Mouse (Mus musculus): ENCODE data around the gene Ppp6r2.

Gene Ppp6r2

DNA sequence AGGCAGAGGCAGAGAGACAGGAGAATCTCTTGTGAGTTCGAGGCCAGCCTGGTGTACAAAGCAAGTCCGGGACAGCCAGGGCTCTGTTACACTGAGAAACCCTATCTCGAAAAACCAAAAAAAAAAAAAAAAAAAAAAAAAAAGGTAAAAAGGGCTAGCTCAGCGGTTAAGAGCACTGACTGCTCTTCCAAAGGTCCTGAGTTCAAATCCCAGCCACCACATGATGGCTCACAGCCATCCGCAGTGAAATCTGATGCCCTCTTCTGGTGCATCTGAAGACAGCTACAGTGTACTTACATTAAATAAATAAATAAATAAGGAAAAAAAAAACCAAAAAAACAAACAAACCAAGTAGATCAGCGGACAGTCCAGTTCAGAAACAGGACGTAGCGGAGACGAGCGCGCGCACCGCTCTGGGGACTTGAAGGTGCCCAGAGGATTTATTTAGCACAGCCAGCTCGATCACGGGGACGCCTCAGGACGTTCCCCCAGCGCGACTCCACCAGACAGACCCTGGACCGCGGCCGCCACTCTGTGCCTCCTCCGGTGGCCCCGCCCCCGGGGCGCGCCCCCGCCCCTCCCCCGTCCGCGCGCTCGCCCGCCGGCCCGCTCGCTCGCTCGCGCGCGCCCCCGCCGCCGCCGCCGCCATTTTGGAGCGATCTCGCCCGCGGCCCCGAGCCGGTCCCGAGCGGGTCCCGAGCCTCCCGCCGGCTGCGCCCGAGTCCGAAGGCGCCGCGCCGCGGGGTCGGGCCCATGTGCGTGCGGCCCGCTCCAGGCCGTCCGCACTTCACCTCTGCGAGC, at the start of gene Ppp6r2:
Ppp6r2 (plus strand) TSS at position 639 of the 801 bp plus-strand sequence.
- in situ Hi-C loops (cut with MboI, MseI), result no loop called here

GRCm38 (mm10) chr15:89165478-89165877, 45.9 kb upstream of the Ppp6r2 start:
- in situ Hi-C loops (cut with MboI, MseI), result loop anchor here (25.0 kb wide), 1 partner anchor 822 kb away; no protein-coding TSS in a partner anchor

- in situ Hi-C loops (cut with MboI, MseI), result loop anchor here (25.0 kb wide), 1 partner anchor 818 kb away; no protein-coding TSS in a partner anchor
These were observed 42.4 kb upstream of the Ppp6r2 start for GRCm38 (mm10) chr15:89168922-89169321.

- in situ Hi-C loops (cut with MboI, MseI), result loop anchor here (25.0 kb wide), 1 partner anchor 818 kb away; no protein-coding TSS in a partner anchor
These were observed 41.9 kb upstream of the Ppp6r2 start for GRCm38 (mm10) chr15:89169431-89169830.

- in situ Hi-C loops (cut with MboI, MseI), result loop anchor here (25.0 kb wide), 1 partner anchor 817 kb away; no protein-coding TSS in a partner anchor
These were observed 41.3 kb upstream of the Ppp6r2 start for GRCm38 (mm10) chr15:89170102-89170501.

GRCm38 (mm10) chr15:89171526-89172051, 39.8 kb upstream of the Ppp6r2 start:
- in situ Hi-C loops (cut with MboI, MseI), result loop anchor here (25.0 kb wide), 1 partner anchor 816 kb away; no protein-coding TSS in a partner anchor

DNA sequence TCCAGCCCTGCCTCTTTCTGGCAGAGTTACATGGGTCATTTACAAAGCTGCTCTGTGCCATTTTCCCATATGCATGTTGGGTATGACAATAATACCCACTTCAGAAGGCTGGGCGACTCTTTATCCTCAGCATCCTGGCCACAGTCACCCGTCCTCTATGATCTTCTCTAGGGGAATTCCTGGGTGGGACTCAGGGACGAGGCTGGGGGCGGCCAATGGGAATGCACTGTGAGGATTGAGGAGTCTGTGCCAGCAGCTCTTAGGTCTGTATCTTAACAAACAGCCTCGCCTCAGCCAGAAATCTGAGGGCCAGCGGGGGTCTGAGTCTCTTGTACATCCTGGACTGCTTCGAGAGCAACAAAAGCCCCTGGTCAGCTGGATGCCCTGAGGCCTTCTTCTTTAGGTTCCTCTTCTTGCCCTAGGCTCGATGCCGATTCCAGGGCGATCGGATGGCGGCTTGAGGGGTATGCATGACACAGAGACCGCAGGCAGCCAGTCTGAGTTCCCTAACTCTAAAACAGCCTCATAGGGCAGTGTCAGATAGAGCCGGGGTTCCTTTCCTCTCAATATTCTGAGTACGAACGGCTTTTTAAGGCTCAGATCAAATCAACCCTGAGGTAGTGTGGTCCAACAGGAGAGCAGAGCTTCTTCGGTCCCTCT, 38.9 kb upstream of the Ppp6r2 start:
- in situ Hi-C loops (cut with MboI, MseI), result loop anchor here (25.0 kb wide), 1 partner anchor 815 kb away; no protein-coding TSS in a partner anchor

GRCm38 (mm10) chr15:89173024-89173905, 38.1 kb upstream of the Ppp6r2 start:
- in situ Hi-C loops (cut with MboI, MseI), result loop anchor here (25.0 kb wide), 1 partner anchor 814 kb away; no protein-coding TSS in a partner anchor

- in situ Hi-C loops (cut with MboI, MseI), result loop anchor here (25.0 kb wide), 1 partner anchor 813 kb away; no protein-coding TSS in a partner anchor
These were observed 37.5 kb upstream of the Ppp6r2 start for GRCm38 (mm10) chr15:89173906-89174214.

DNA sequence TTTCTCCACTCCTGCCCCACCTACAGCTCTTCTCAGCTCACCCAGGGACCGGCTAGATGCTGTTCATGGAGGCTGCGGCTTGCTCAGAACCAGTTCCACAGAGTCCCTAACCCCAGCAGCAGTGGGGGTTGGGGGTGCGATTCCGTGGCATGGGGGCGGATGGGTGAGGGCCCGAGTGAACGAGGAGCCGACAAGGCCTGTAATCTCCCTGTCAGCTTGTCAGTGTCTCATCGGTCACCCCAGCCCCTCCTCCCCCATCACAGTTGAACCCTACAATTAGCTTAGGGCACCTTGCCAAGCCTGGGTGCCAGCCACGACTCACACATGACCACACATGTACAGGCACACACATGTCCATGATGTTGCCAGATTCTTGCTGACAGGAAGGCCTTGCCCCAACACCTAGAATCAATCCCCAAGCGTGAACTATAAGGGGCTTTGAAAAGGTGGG, 36.4 kb upstream of the Ppp6r2 start:
- in situ Hi-C loops (cut with MboI, MseI), result loop anchor here (25.0 kb wide), 1 partner anchor 812 kb away; no protein-coding TSS in a partner anchor

- in situ Hi-C loops (cut with MboI, MseI), result no loop called here
These were observed 35.8 kb upstream of the Ppp6r2 start for GRCm38 (mm10) chr15:89175411-89176155.

DNA sequence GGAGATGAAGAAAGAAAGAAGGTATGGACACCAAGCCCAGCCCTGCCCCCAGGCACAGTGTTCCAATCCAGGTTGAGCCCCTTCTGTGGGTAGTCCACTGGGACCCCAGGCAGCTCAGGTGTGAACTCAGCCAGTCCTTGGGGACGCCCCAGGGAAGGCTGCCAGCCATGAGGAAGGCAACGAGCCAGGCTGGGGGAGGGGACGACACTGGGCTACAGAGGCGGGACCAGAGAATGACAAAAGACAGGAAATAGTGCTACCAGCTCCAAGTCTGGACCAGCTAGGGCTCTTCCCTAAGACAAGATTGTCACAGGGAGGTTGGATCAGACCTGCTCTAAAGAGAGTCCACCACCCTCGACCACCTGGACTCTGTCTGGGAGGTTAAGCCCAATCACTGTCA, 34.2 kb upstream of the Ppp6r2 start:
- in situ Hi-C loops (cut with MboI, MseI), result no loop called here

- in situ Hi-C loops (cut with MboI, MseI), result no loop called here
These were observed 33.6 kb upstream of the Ppp6r2 start for GRCm38 (mm10) chr15:89177576-89178259.

DNA sequence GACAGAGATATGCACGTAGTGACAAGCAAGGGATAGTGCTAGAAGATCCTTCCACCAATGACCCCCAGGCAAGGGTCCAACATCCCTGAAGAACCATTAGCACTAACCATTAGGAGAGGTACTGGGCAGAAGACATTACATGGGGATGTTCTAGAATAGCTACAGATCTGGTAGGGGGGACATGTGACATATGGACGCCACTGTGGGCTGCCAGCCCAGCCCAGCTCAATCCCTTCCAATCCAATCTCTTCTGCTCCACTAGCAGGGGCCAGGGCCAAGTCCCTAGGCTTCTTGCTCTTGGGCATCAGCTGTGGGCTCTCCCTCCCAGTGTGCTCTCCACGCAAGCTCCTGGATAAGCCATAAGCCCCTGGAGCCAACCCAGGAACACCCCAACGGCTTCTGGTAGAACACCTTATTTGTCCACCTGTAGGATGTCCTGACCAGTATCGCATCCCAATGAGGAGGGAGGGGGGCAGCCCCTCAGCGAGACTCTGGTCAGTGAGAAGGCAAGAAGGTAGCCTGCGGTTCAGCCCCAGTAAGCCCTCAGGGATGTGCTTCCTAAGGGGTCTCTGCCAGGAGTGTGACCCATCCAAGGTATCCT, 33.0 kb upstream of the Ppp6r2 start:
- in situ Hi-C loops (cut with MboI, MseI), result no loop called here

DNA sequence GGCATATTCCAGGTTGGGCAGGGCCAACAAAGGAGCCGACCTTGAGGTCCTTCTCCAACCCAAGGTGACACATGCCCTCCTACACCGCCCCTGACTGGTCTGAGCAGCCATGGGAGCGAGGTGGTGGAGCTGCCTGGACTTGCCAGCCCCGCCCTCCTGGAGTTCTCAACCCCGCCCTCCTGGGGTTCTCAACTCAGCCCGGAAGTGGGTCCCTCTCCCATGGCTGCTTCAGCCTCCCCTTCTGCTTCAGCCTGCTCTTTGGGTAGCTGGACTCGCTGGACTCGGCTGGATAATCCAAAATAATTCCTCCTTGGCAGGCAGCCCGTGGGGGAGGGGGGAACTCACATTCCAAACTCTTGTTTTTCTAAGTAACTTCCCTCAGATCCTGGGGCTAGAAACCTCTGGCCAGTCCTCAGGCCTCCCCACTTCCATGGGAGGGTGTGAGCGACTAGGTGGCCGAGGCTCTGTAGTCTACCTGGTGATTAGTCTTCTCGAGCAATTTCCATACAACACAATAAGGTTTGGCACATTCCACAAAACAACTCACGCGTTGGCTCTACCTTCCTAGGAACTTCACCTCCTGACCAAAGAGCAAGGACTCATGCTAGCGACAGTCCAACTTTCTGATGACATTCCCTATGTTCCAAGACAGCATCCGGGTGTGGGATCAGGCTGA, 32.3 kb upstream of the Ppp6r2 start:
- in situ Hi-C loops (cut with MboI, MseI), result no loop called here

GRCm38 (mm10) chr15:89179630-89179964, 31.8 kb upstream of the Ppp6r2 start:
- in situ Hi-C loops (cut with MboI, MseI), result no loop called here

DNA sequence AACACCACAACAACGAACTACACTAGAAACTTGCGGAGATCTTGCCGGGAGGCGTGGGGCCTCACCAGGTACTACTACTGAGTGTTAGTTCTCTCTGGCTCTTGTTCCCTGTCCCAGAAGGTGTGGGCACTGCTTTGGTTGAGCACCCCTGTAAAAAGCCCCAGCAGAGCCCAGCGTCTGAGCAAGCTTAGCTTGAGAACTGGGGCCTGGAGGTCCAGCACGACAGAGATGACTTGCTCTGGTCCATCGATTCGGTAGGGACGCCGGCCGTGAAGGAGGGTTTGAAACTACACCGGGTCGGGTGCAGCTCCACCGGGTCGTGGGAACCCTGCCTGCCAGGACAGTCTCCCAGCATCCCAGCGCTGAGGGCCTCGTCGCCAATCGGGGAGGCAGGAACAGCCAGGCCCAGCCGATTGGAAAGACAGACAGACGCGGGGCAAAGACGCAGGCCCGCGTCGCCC, 31.2 kb upstream of the Ppp6r2 start:
- in situ Hi-C loops (cut with MboI, MseI), result no loop called here

- in situ Hi-C loops (cut with MboI, MseI), result no loop called here
These were observed 30.7 kb upstream of the Ppp6r2 start, which contains the start of gene Plxnb2 for GRCm38 (mm10) chr15:89180571-89181229. TSS of gene Plxnb2 (minus strand) at chr15:89180788.
